Mouse (Mus musculus) heart, postnatal 10 days (tissue): ENCODE data around the gene Ppp5c. TPM values are rescaled to one million over a fixed set of nuclear protein-coding genes. Genes with fewer than 3 reads are reported as not detected.

Source experiments
- DNase-seq, 2 experiments: peaks; one replicate each; pipeline ENCODE4 v3.0.0; 2021
- intact Hi-C: fragments of 180-260 bp; cut with DNase I; formaldehyde crosslinking; loops from one replicate; pipeline ENCODE4 v1.15.1; 2025
- total RNA-seq, 2 experiments: library from RNA; stranded (reverse); gene quantifications; 2 replicates each; pipeline ENCODE4 v1.2.3; 2021

The Ppp5c gene
- total RNA-seq, 2 experiments from 2014 or later: 104 to 105 TPM

DNA sequence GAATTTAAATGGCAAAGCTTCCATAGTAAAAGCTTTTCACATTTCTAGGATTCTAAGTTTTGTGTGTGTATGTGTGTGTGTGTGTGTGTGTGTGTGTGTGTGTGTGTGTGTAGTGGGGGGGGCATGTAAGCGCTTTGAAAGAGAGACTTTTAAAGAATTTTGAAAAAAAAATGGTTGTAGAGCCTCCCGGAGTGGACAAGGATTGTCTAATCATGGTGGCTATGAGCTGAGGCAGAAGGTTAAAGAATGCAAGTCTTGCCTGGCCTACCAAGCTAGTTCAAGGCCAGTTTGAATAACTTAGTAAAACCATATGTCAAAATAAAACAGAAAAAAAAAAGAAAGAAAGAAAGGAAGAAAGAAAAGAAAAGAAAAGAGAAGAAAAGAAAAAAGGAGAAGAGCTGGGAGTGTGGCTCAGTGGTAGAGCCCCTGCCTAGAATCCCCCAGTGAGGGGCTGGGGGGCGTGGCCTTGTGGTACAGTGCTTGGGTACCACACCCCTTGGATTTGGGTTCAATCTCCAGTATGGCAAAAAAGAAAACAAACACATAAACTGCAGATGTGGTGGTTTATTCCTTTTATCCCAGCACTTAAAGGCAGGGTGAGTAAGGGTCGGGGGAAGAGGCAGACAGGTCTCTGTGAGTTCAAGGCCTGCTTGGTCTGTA lies 27.7 kb upstream of the Ppp5c start:
- intact Hi-C loops: no loop called here

GRCm38 (mm10) chr7:17054325-17054989 lies 26.7 kb upstream of the Ppp5c start:
- DNase-seq: no peak
- intact Hi-C loops: no loop called here

More for the DNA sequence above, 27.7 kb upstream of the Ppp5c start:
- no peak for DNase-seq

- intact Hi-C loops: loop anchor here (1.0 to 2.0 kb wide), 2 partner anchors 44 to 48 kb away; no protein-coding TSS in a partner anchor
- peak; percentile 63 to 75 for DNase-seq
Measured at GRCm38 (mm10) chr7:17050933-17051594, 23.3 kb upstream of the Ppp5c start.

DNA sequence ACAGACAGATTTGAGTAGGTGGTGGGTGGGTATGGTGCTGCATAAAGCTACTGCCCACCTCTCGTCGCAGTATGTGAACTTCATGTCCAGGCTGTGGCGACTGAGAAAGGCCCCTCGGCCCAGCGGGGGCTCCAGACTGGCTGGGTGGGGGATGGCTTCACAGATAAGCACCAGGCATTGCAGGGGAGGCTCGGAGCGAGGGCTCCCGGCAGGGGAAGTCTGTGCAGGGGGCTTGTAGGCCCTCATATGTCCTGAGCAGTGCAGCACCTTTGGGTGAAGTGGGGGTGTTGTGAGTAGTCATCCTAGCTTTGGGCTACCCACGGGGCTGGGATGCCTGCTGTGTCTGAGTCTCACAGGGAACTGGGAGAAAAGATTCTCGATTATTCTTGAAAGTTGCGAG lies 22.8 kb upstream of the Ppp5c start:
- DNase-seq: no peak
- intact Hi-C loops: loop anchor here (2.0 kb wide), 1 partner anchor 48 kb away; no protein-coding TSS in a partner anchor

DNA sequence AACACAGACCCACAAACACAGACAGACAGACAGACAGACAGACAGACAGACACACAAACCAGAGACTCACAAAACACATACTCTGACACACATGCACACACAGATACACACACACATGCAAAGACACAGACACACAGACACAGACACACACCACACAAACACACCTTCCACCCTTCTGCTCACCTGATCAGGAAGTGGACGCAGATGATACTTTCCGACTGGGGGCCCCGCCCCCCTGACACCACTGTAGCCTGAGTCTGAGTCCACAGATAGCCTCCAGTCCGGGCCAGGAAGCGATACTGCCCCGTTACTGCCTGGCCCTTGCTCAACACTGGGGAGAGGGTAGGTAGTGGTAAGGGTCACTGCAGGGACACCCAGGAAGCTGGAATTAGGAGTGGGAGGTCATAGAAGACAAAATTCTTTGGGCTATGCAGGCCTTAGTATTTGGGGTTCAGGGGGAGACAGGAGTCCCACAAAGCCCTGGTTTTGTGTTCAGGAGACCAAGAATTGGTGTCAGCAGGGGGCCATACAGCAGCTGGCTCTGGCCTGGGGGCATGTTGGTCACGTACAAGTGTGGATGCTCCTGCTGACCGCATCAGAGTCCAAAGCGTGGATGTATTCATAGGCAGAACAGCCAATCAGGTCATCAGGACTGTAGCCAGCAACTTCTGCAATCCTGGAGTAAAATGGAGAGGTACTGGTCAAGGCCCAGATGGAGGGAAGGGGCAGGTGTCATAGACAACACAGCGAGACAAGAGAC lies 20.9 kb upstream of the Ppp5c start:
- intact Hi-C loops: no loop called here
- DNase-seq: no peak

GRCm38 (mm10) chr7:17047041-17047682 lies 19.4 kb upstream of the Ppp5c start:
- intact Hi-C loops: no loop called here
- no peak for DNase-seq

GRCm38 (mm10) chr7:17045743-17046142 lies 18.0 kb upstream of the Ppp5c start:
- no peak for DNase-seq
- intact Hi-C loops: no loop called here

GRCm38 (mm10) chr7:17039373-17039772 lies 11.6 kb upstream of the Ppp5c start:
- intact Hi-C loops: no loop called here
- DNase-seq: no peak

DNA sequence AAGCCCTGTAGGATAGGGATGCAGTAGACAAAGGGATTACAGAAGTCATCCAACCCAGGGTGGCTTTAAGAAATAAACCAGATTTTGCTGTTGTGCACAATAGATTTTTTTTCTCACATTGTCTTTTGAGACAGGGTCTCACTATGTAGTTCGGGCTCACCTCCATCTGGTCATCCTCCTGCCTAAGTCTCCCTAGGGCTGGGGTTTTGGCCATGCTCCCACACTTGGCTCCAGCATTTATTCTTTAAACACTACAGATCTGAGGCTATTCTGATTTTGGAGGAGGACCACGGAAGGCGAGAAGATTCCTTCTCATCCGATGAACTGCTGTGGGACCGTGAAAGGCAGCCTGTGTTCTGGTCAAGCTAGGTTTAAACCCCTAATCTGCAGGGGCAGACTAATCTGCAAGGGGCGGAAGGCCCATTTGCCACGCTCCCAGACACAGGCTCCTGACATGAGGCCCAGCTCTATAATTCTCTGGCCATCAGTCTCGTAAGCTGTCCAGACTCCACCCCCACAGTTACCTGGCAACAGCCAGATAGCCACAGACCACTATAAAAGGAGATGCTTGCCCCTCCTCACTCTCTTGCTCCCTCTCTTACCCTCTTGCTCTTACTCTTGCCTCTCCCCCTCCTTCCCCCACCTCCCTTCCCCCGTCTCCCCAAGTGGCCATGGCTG lies 10.4 kb upstream of the Ppp5c start:
- DNase-seq: no peak
- intact Hi-C loops: no loop called here

GRCm38 (mm10) chr7:17030239-17030638 lies 2.5 kb upstream of the Ppp5c start:
- intact Hi-C loops: no loop called here

DNA sequence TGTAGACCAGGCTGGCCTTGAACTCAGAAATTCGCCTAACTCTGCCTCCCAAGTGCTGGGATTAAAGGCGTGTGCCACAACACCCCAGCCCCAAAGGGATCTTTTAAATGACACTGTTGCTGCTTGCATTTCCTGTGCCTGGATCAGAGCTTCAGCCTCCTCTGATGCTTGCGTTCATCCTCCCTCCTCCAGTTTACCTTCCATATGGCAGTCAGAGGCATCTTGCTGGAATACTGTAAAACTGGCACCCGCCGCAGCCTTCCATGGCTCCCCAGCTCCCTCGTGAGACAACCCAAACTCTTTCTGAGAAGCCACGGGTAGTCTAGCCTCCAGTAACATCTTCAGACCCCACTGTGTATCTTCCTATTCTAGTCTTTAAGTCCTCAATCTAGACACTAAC lies 1.2 kb upstream of the Ppp5c start:
- intact Hi-C loops: no loop called here
- DNase-seq: no peak

More at GRCm38 (mm10) chr7:17030239-17030638, 2.5 kb upstream of the Ppp5c start:
- no peak for DNase-seq

DNA sequence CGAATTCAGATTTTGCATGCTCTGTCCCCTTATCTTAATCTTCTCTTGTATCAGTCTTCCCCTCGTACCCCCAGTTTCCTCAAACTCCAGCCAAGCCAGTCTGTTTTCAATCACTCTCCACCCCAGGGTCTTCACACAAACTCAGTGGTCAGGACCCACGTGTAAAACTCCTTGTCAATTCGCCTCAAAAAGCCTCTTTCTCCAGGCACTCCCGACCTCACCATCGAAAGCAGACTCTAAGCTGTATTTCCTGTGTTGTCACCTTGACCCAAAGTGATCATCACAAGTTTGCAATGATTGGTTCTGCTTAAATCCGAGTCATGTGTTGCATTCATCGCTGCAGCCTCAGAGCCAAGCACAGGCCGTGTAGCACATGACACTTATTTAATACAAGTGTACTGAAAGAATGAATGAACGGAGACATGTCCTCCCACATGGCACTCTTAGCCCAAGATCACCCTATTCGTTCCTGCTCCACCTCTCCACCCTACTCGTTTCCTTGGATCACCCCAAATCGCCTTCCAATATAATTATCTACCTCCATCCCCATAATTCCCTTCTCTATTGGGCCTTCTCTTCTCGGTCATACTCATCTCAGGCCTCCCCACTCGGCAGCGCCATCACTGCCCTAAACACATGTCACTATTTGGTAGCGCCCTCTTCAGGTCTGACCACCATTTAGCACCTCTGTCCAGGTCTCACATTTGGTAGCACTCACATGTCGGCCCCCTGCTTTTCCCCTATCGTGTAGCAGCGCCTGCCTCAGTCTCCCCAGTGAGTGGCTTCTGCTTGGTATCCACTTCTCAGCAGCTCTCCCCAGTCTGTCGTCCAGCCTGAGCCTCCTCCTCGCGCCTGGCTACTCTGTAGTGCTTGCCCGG lies 775 bp downstream of the Ppp5c start:
- intact Hi-C loops: no loop called here
- no peak for DNase-seq

GRCm38 (mm10) chr7:17025896-17026622 lies 1.7 kb downstream of the Ppp5c start:
- no peak for DNase-seq
- intact Hi-C loops: loop anchor here (2.0 kb wide), 2 partner anchors 21 to 35 kb away; no protein-coding TSS in a partner anchor

DNA sequence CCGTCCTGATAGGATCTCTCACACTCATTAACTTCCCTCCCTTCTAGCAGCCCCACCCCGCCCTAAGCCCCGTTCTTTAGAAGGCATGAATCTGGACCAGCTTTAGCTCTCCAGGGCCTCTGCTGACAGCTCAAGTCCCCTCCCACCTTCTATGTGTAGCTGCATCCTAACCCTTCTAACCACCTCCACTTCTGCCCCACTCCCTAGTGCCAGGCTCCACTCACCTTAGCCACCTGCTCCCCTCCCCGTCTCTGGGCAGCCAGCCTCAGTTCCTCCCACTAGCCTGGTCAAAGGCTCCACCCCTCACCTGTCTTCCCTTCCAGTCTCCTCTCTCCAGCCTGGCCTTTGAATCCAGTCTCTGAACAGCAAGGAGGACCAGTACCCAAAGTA lies 2.2 kb downstream of the Ppp5c start:
- intact Hi-C loops: loop anchor here (2.0 kb wide), 2 partner anchors 21 to 35 kb away; no protein-coding TSS in a partner anchor
- DNase-seq: no peak

DNA sequence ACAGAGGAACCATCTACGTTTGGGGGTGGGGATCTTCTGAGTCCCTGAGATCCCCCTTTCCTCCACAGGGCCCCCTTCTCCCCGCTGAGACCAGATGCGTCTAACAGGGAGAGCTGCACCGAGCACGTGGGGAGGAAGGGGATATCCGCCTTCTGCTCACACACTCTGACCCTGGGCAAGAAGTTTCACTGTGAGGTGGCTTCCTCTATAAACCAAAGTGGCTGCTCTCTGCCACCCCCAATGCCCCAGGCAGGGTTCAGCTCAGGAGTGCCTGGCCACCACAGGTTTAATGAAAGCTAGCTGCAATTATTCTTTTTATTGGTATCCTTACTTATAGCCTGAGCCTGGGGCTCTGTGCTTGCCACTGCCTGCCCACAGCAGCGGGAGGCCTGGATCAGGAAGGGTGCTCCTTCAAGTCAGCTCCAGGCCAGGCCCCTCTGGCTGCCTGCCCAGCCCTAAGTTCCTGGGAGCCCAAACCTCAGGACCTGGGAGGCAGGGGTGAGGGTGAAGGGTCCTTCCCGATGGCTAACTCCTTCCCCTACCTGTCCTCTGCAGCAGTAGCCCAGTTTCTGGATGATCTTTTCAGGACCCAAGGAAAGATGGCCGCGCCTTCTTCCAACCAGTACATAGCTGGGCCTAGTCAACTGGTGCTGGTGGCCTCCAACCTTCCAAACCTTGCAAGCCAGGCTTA lies 2.8 kb downstream of the Ppp5c start:
- DNase-seq: peak in 1 of 2 experiments; percentile 41

GRCm38 (mm10) chr7:17024141-17024540 lies 3.6 kb downstream of the Ppp5c start:
- intact Hi-C loops: loop anchor here (2.0 kb wide), 2 partner anchors 19 to 37 kb away; no protein-coding TSS in a partner anchor
- DNase-seq: peak in 1 of 2 experiments; percentile 50

More for the DNA sequence above, 2.8 kb downstream of the Ppp5c start:
- intact Hi-C loops: loop anchor here (2.0 kb wide), 2 partner anchors 20 to 36 kb away; no protein-coding TSS in a partner anchor

- DNase-seq: no peak
- intact Hi-C loops: loop anchor here (2.0 kb wide), 2 partner anchors 19 to 37 kb away; no protein-coding TSS in a partner anchor
Measured at GRCm38 (mm10) chr7:17023701-17024100, 4.0 kb downstream of the Ppp5c start.
